Mouse (Mus musculus) kidney, postnatal 0 days (tissue): ENCODE measurements around the gene Styx. TPM values are rescaled to one million over a fixed set of nuclear protein-coding genes. Genes with fewer than 3 reads are reported as not detected.

Experiments used
- ATAC-seq: fragments of 200-750 bp; cut with Nextera tagmentation; replicated peaks from 2 replicates; pipeline ENCODE4 v1.8.0; 2017; ENCODE audit warnings: low read depth, moderate number of reproducible peaks, moderate TSS enrichment, moderate library complexity; ENCODE audit not compliant: low FRiP score
- DNase-seq: peaks from one replicate; pipeline ENCODE4 v3.0.0-alpha.2; 2016; ENCODE audit warnings: low spot score
- H3K27ac ChIP-seq: fragments of 300-500 bp; sonication (generic); 2 replicates; pipeline ENCODE4 v1.5.1; 2014; ENCODE audit warnings: mild to moderate bottlenecking
- H3K27me3 ChIP-seq: fragments of 300-500 bp; sonication (generic); 2 replicates; pipeline ENCODE4 v1.6.1; 2014; ENCODE audit warnings: low read length, mixed read lengths; ENCODE audit not compliant: insufficient read depth
- H3K36me3 ChIP-seq: fragments of 300-500 bp; sonication (generic); 2 replicates; pipeline ENCODE4 v1.6.1; 2014; ENCODE audit warnings: low read length, mixed read lengths; ENCODE audit not compliant: insufficient read depth
- H3K4me1 ChIP-seq: fragments of 300-500 bp; sonication (generic); replicated peaks from 2 replicates; pipeline ENCODE4 v1.6.1; 2014; ENCODE audit warnings: antibody characterized with exemption, low read length, mixed read lengths; ENCODE audit not compliant: insufficient read depth
- H3K4me2 ChIP-seq: fragments of 300-500 bp; sonication (generic); 2 replicates; pipeline ENCODE4 v1.6.1; 2014; ENCODE audit warnings: mild to moderate bottlenecking, low read length, moderate library complexity, mixed read lengths
- H3K4me3 ChIP-seq: fragments of 300-500 bp; sonication (generic); replicated peaks from 2 replicates; pipeline ENCODE4 v1.5.1; 2014; ENCODE audit warnings: low read depth, low read length
- H3K9ac ChIP-seq: fragments of 300-500 bp; sonication (generic); 2 replicates; pipeline ENCODE4 v1.6.1; 2014; ENCODE audit warnings: low read depth, low read length
- H3K9me3 ChIP-seq: fragments of 300-500 bp; sonication (generic); replicated peaks from 2 replicates; pipeline ENCODE4 v1.6.1; 2016; ENCODE audit warnings: low read length, inconsistent platforms, mixed read lengths
- CTCF ChIP-seq: IDR thresholded peaks from 2 replicates; pipeline ENCODE4 v1.5.1; 2016; ENCODE audit warnings: antibody characterized with exemption, low read depth, mild to moderate bottlenecking, moderate library complexity
- WGBS: fragments of 180-500 bp; shearing (Covaris S2); extraction: QIAGEN DNeasy Blood & Tissue Kit; methylation state at CpG from one replicate; pipeline ENCODE4 v1.1.7; 2014; 5-methylcytosine and 5-hydroxymethylcytosine counted together
- polyA plus RNA-seq: library from polyadenylated mRNA; unstranded; fragments of >200 nt; fragmentation: Nextera tagmentation; extraction: Ambion mirVana; gene quantifications from 2 replicates; pipeline ENCODE4 v1.2.1, GENCODE M21; 2015

Styx gene
- polyA plus RNA-seq, 1 experiment from 2014 or later, result 82.3 TPM

- Histone ChIP-seq H3K36me3 (0 out of 2 replicates have a peak, but pooled peaks cover 12% of the 10 kb centered on the region), H3K27ac (no peak overlapping the region), H3K4me2 (peak overlapping the region; percentile 52), H3K4me3 (peak overlapping the region; percentile 95), H3K4me1 (no peaks in the 10 kb centered on the region), H3K9ac (no peak overlapping the region), H3K9me3 (no peaks in the 10 kb centered on the region), H3K27me3 (no peaks in the 10 kb centered on the region)
- TF ChIP-seq CTCF, result no peak; the same call in 1 of the 2 replicates
- peak; percentile 55 for DNase-seq
- WGBS, result 15% methylated on average over 8 of the region's 8 CpGs
- ATAC-seq, result peak; percentile 26
Measured at GRCm38 (mm10) chr14:45329018-45329588, 21.8 kb upstream of the Styx start.

DNA sequence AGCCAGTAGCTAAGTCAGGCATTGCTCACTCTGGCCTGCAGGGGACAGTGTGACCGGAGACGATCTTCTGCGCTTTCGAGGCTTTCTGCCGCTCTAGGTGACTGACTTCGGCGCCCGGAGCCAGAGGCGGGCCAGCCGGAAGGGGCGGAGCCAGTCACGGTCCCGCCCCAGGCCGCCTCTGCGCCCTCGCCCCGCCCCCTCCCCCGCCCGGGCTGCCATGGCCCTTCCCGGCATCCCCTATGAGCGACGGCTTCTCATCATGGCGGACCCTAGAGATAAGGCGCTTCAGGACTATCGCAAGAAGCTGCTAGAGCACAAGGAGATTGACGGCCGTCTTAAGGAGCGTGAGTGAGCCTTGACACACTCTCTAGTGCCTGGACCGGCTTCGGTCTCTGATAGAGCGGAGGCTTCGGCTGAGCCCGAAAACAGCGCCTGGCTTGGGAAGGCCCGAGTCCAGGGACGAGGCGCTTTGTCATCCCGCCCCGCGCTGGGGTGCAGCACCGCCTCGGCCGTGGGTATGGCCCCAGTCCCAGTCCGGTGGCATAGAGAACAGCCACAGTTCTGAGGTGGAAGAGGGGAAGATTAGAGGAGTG lies 21.2 kb upstream of the Styx start, which contains the start of gene Psmc6:
Gene Psmc6, plus strand, starts transcription at position 200 of the 593 bp plus-strand sequence.
- Histone ChIP-seq H3K9me3 (no peaks in the 10 kb centered on the region), H3K4me3 (peak within 1 kb of the TSS; percentile 95), H3K4me1 (no peaks in the 10 kb centered on the region), H3K36me3 (peaks cover 15% of the 10 kb centered on the region; the same call in 1 of the 2 replicates), H3K9ac (peak within 1 kb of the TSS; percentile 92), H3K27me3 (no peaks in the 10 kb centered on the region), H3K4me2 (peak within 1 kb of the TSS; percentile 73), H3K27ac (peak within 1 kb of the TSS; percentile 84)
- peak; percentile 97 for DNase-seq
- 1% methylated on average over 44 of the region's 44 CpGs for WGBS
- TF ChIP-seq CTCF, result peak; percentile 87
- peak; percentile 97 for ATAC-seq

GRCm38 (mm10) chr14:45364211-45365195 lies 13.6 kb downstream of the Styx start:
- no peaks in the 10 kb centered on the region for H3K9me3 ChIP-seq
- no peak for TF ChIP-seq CTCF
- no peak overlapping the region for H3K27ac ChIP-seq
- no peak overlapping the region for H3K4me3 ChIP-seq
- no peak overlapping the region for H3K4me2 ChIP-seq
- H3K9ac ChIP-seq, result no peak overlapping the region
- no peaks in the 10 kb centered on the region for H3K27me3 ChIP-seq
- ATAC-seq, result no peak
- DNase-seq, result no peak
- H3K36me3 ChIP-seq, result peaks cover 6% of the 10 kb centered on the region
- 86% methylated on average over 16 of the region's 16 CpGs for WGBS
- no peaks in the 10 kb centered on the region for H3K4me1 ChIP-seq

DNA sequence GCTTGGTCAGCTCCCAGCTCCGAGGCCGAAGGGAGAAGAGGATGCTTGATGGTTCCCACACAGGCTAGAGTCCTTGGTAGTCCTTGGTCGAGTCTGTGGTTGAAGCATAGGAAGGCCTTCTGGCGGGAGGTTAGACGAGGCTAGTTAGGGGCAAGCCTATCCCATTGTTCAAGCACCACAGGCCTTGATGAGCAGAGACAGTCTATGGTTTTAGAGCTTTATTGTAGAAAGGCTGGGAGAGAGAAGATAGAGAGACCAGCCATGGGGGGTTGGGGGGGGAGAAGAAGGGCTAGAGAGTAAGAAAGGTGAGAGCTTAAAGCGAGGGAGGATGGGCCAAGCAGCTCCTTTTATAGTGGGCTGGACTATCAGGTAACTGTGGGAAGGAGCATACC lies 14.3 kb downstream of the Styx start:
- no peaks in the 10 kb centered on the region for H3K27me3 ChIP-seq
- TF ChIP-seq CTCF, result no peak
- no peaks in the 10 kb centered on the region; the same call in 1 of the 2 replicates for H3K9me3 ChIP-seq
- no peak overlapping the region for H3K4me3 ChIP-seq
- peaks cover 12% of the 10 kb centered on the region for H3K36me3 ChIP-seq
- WGBS, result 89% methylated on average over 6 of the region's 6 CpGs
- no peaks in the 10 kb centered on the region for H3K4me1 ChIP-seq
- no peak overlapping the region for H3K4me2 ChIP-seq
- H3K9ac ChIP-seq, result no peak overlapping the region
- H3K27ac ChIP-seq, result no peak overlapping the region
- ATAC-seq (no peak), DNase-seq (no peak)

- ATAC-seq (no peak), DNase-seq (peak; percentile 27)
- H3K9me3 ChIP-seq, result no peaks in the 10 kb centered on the region
- peak overlapping the region; percentile 54; the same call in 1 of the 2 replicates for H3K27ac ChIP-seq
- no peak overlapping the region for H3K4me3 ChIP-seq
- no peaks in the 10 kb centered on the region for H3K27me3 ChIP-seq
- H3K9ac ChIP-seq, result no peak overlapping the region
- WGBS, result 40% methylated on average over 3 of the region's 3 CpGs
- H3K36me3 ChIP-seq, result peaks cover 18% of the 10 kb centered on the region
- no peak for TF ChIP-seq CTCF
- H3K4me1 ChIP-seq, result peaks cover 3% of the 10 kb centered on the region; the same call in 1 of the 2 replicates
- H3K4me2 ChIP-seq, result no peak overlapping the region
Measured at GRCm38 (mm10) chr14:45378771-45379170, 27.9 kb downstream of the Styx start.

GRCm38 (mm10) chr14:45380756-45381155 lies 29.9 kb downstream of the Styx start:
- TF ChIP-seq CTCF, result no peak
- no peak overlapping the region for H3K4me2 ChIP-seq
- ATAC-seq (no peak), DNase-seq (no peak)
- H3K4me1 ChIP-seq, result peaks cover 3% of the 10 kb centered on the region; the same call in 1 of the 2 replicates
- no peak overlapping the region for H3K4me3 ChIP-seq
- no peaks in the 10 kb centered on the region for H3K27me3 ChIP-seq
- no peaks in the 10 kb centered on the region for H3K9me3 ChIP-seq
- 84% methylated on average over 6 of the region's 6 CpGs for WGBS
- H3K27ac ChIP-seq, result no peak overlapping the region
- H3K9ac ChIP-seq, result no peak overlapping the region
- H3K36me3 ChIP-seq, result peaks cover 18% of the 10 kb centered on the region
